Mouse (Mus musculus): ENCODE measurements around the gene Npepps. TPM values are rescaled to one million over a fixed set of nuclear protein-coding genes. Genes with fewer than 3 reads are reported as not detected.
A peak's percentile ranks its signal among the peaks of the same experiment; 100 is the strongest.

Npepps gene
- polyA plus RNA-seq, 1 experiment from 2014 or later, result 95.3 TPM

DNA sequence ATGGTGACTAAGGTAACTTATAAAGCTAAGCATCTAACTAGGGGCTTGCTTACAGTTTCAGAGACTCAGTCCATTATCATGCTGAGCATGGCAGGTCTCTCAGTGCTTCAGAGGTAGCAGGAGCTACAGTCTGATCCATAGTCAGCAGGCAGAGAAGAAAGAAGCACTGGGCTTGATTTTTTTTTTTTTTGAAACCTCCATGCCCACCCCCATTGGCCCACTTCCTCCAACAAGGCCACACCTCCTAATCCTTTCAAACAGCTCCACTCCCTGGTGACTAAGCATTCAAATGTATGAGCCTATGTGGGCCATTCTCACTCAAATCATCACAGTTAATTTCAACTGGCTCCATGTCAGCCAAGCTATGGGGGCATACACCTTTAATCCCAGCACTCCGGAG, 12.3 kb upstream of the Npepps start:
- no peak for ATAC-seq (ENCODE audit: insufficient number of reproducible peaks, low FRiP score)
- WGBS, result 86% methylated on average over 1 of the region's 1 CpGs
- no peak overlapping the region for H3K9ac ChIP-seq
- no peaks in the 10 kb centered on the region for H3K9me3 ChIP-seq (replicated peaks)
- H3K4me3 ChIP-seq, result no peak overlapping the region
- H3K36me3 ChIP-seq, result no peaks in the 10 kb centered on the region
- no peak overlapping the region for H3K4me2 ChIP-seq
- no peak overlapping the region for H3K27ac ChIP-seq (ENCODE audit: poor library complexity, severe bottlenecking)
- H3K4me1 ChIP-seq (replicated peaks), result peaks cover 2% of the 10 kb centered on the region; the same call in 1 of the 2 replicates
- H3K27me3 ChIP-seq (replicated peaks), result no peaks in the 10 kb centered on the region

GRCm38 (mm10) chr11:97289276-97290230, 9.1 kb upstream of the Npepps start:
- no peak overlapping the region for H3K9ac ChIP-seq
- H3K9me3 ChIP-seq (replicated peaks), result no peaks in the 10 kb centered on the region
- no peak overlapping the region for H3K27ac ChIP-seq (ENCODE audit: poor library complexity, severe bottlenecking)
- H3K36me3 ChIP-seq, result no peaks in the 10 kb centered on the region
- ATAC-seq (ENCODE audit: insufficient number of reproducible peaks, low FRiP score), result no peak
- H3K4me1 ChIP-seq (replicated peaks), result peaks cover 10% of the 10 kb centered on the region
- H3K4me3 ChIP-seq, result no peak overlapping the region
- 51% methylated on average over 12 of the region's 12 CpGs for WGBS
- no peak overlapping the region for H3K4me2 ChIP-seq
- H3K27me3 ChIP-seq (replicated peaks), result no peaks in the 10 kb centered on the region

- ATAC-seq (ENCODE audit: insufficient number of reproducible peaks, low FRiP score), result no peak
- Histone ChIP-seq H3K4me3 (no peak overlapping the region), H3K4me2 (no peak overlapping the region), H3K9ac (no peak overlapping the region), H3K36me3 (no peaks in the 10 kb centered on the region), H3K27me3 (replicated peaks) (no peaks in the 10 kb centered on the region), H3K4me1 (replicated peaks) (peaks cover 10% of the 10 kb centered on the region), H3K9me3 (replicated peaks) (no peaks in the 10 kb centered on the region), H3K27ac (ENCODE audit: poor library complexity, severe bottlenecking) (no peak overlapping the region)
Observed at GRCm38 (mm10) chr11:97287643-97288042, 7.2 kb upstream of the Npepps start.

- Histone ChIP-seq H3K9me3 (replicated peaks) (no peaks in the 10 kb centered on the region), H3K4me2 (no peak overlapping the region), H3K9ac (no peak overlapping the region), H3K36me3 (no peaks in the 10 kb centered on the region), H3K27ac (ENCODE audit: poor library complexity, severe bottlenecking) (no peak overlapping the region), H3K4me3 (no peak overlapping the region), H3K4me1 (replicated peaks) (peaks cover 10% of the 10 kb centered on the region), H3K27me3 (replicated peaks) (no peaks in the 10 kb centered on the region)
- ATAC-seq (ENCODE audit: insufficient number of reproducible peaks, low FRiP score), result no peak
- WGBS, result 62% methylated on average over 6 of the region's 6 CpGs
Observed at GRCm38 (mm10) chr11:97286973-97287372, 6.5 kb upstream of the Npepps start.

DNA sequence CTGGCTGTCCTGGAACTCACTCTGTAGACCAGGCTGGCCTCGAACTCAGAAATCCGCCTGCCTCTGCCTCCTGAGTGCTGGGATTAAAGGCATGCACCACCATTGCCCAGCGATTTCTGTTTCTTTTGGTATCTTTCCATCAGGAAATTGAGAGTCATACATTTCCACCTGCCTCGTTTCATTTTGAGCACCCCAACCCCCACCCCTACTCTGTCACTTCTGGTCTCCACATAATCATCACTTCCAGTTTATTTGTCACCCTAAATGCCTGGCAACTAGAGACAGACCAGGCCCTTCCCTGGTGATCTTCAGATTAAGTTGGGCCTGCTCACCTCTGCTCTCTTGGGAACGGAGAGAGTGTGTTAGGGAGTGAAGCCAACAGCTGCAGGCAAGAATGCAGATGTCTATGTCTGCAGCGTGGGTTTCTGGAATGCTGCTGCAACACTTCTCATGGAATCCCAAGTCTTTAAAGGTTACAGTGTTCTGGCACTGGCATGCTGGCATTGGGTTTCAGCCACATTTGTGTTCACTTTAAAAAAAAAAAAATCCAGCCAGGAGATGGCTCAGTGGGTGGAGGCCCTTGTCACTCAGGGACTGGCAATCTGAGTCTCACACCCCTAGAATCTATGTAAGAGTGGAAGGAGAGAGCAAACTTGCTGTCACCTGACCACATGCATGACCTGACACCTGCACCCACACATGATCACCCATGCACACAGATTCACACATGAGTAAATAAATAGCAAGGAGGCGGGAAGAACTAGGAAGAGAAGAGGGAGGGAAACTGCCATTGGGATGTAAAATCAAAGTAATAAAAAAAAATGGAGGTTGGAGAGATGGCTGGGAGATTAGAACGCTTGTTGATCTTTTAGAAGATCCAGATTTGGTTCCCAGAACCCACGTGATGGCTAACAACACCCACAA, 5.7 kb upstream of the Npepps start:
- H3K27ac ChIP-seq (ENCODE audit: poor library complexity, severe bottlenecking), result 0 out of 2 replicates have a peak overlapping the region, but pooled peaks have one; percentile 31
- no peak for ATAC-seq (ENCODE audit: insufficient number of reproducible peaks, low FRiP score)

DNA sequence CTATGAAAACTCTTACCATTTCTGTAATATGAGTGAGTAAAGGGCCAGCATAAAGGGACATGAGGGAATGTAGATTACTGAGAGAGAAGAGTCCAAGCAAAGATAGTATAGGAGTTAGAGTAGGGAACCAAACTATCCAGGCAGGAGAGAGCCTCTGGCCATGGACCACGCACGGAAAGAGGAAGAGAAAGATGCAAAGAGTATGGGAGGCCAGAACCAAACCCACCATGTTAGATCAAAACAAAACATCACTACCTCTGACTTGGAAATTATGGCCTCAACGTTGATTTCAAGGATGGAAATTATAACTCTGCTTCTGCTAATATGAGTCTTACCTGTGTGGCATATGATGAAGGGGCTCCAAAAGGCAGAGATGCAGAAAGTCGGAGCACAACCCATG, 4.4 kb upstream of the Npepps start:
- Histone ChIP-seq H3K9me3 (replicated peaks) (no peaks in the 10 kb centered on the region), H3K4me1 (replicated peaks) (peaks cover 10% of the 10 kb centered on the region), H3K27me3 (replicated peaks) (no peaks in the 10 kb centered on the region), H3K36me3 (no peaks in the 10 kb centered on the region), H3K27ac (ENCODE audit: poor library complexity, severe bottlenecking) (no peak overlapping the region), H3K4me3 (no peak overlapping the region), H3K4me2 (no peak overlapping the region), H3K9ac (no peak overlapping the region)
- 65% methylated on average over 4 of the region's 4 CpGs for WGBS
- ATAC-seq (ENCODE audit: insufficient number of reproducible peaks, low FRiP score), result no peak

More for the DNA sequence above, 5.7 kb upstream of the Npepps start:
- no peaks in the 10 kb centered on the region for H3K27me3 ChIP-seq (replicated peaks)
- 64% methylated on average over 9 of the region's 9 CpGs for WGBS
- no peaks in the 10 kb centered on the region for H3K9me3 ChIP-seq (replicated peaks)
- H3K36me3 ChIP-seq, result no peaks in the 10 kb centered on the region
- H3K9ac ChIP-seq, result no peak overlapping the region
- H3K4me1 ChIP-seq (replicated peaks), result peaks cover 10% of the 10 kb centered on the region
- no peak overlapping the region for H3K4me2 ChIP-seq
- no peak overlapping the region for H3K4me3 ChIP-seq

GRCm38 (mm10) chr11:97282179-97282578, 1.7 kb upstream of the Npepps start:
- Histone ChIP-seq H3K36me3 (no peaks in the 10 kb centered on the region), H3K4me1 (replicated peaks) (peaks cover 24% of the 10 kb centered on the region), H3K9ac (no peak overlapping the region), H3K4me2 (no peak overlapping the region), H3K27me3 (replicated peaks) (no peaks in the 10 kb centered on the region), H3K9me3 (replicated peaks) (no peaks in the 10 kb centered on the region), H3K27ac (ENCODE audit: poor library complexity, severe bottlenecking) (no peak overlapping the region), H3K4me3 (no peak overlapping the region)
- 82% methylated on average over 6 of the region's 6 CpGs for WGBS
- ATAC-seq (ENCODE audit: insufficient number of reproducible peaks, low FRiP score), result no peak

DNA sequence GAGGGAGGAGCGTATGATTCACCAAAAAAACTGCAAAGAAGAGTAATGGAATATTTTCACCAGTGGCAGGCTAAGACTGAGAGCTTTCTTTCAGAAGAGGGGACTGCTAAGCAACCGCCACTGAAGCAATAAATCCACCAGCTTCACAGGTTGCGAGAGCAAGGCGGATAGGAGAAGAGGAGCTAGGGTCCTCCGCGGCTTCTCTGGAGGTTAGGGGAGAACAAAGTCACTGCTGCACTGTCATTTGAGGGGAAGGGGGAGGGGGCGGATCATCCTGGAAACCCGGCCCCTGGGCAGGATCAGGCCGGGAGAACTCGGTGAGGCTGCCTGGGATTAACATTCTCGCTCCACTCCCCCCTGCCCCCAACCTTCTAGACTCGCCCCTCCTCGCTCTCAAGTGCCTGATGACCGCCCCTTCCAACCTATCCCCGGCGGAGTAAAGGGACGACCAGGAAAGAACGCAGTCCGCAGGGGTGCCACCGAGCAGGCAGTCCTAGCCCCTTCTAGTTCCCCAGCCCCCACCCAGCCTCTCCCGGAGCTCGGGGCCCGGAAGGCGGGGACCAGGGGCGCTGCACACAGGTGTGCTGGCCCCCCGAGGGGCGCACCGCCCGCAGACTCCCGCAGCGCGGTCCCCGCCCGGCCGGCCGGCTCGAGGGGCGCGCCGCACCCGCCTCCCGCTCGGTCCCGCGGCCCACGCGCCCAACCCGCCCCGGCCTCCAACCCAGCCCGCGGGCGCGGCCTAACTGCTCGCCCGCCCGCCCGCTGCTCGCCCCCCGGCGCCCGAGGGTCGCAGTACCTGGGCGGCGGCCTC, 828 bp downstream of the Npepps start:
- no peaks in the 10 kb centered on the region for H3K9me3 ChIP-seq (replicated peaks)
- no peaks in the 10 kb centered on the region for H3K36me3 ChIP-seq
- no peaks in the 10 kb centered on the region for H3K27me3 ChIP-seq (replicated peaks)
- peaks cover 25% of the 10 kb centered on the region for H3K4me1 ChIP-seq (replicated peaks)
- ATAC-seq (ENCODE audit: insufficient number of reproducible peaks, low FRiP score), result peak; percentile 77
- H3K4me2 ChIP-seq, result peak overlapping the region; percentile 74
- under 1% methylated on average over 51 of the region's 64 CpGs for WGBS
- peak overlapping the region; percentile 84 for H3K4me3 ChIP-seq
- H3K27ac ChIP-seq (ENCODE audit: poor library complexity, severe bottlenecking), result peak overlapping the region; percentile 98
- peak overlapping the region; percentile 100 for H3K9ac ChIP-seq

GRCm38 (mm10) chr11:97279040-97279404, 1.4 kb downstream of the Npepps start:
- Histone ChIP-seq H3K9me3 (replicated peaks) (no peaks in the 10 kb centered on the region), H3K27ac (ENCODE audit: poor library complexity, severe bottlenecking) (peak overlapping the region; percentile 98), H3K4me1 (replicated peaks) (peaks cover 25% of the 10 kb centered on the region), H3K4me3 (peak overlapping the region; percentile 84), H3K27me3 (replicated peaks) (no peaks in the 10 kb centered on the region), H3K4me2 (peak overlapping the region; percentile 74), H3K9ac (peak overlapping the region; percentile 100), H3K36me3 (no peaks in the 10 kb centered on the region)
- no peak for ATAC-seq (ENCODE audit: insufficient number of reproducible peaks, low FRiP score)
- WGBS, result 21% methylated on average over 11 of the region's 11 CpGs

- H3K4me3 ChIP-seq, result peak overlapping the region; percentile 84
- no peak for ATAC-seq (ENCODE audit: insufficient number of reproducible peaks, low FRiP score)
- H3K4me2 ChIP-seq, result peak overlapping the region; percentile 74
- peaks cover 25% of the 10 kb centered on the region for H3K4me1 ChIP-seq (replicated peaks)
- no peak overlapping the region for H3K27ac ChIP-seq (ENCODE audit: poor library complexity, severe bottlenecking)
- H3K9ac ChIP-seq, result peak overlapping the region; percentile 100
- H3K27me3 ChIP-seq (replicated peaks), result no peaks in the 10 kb centered on the region
- H3K36me3 ChIP-seq, result no peaks in the 10 kb centered on the region
- WGBS, result 78% methylated on average over 6 of the region's 6 CpGs
- no peaks in the 10 kb centered on the region for H3K9me3 ChIP-seq (replicated peaks)
Observed at GRCm38 (mm10) chr11:97278456-97278855, 2.0 kb downstream of the Npepps start.

Measured in heart, embryonic 12.5 days (tissue).